8 mouse cellular contexts compared by ENCODE assay signal in genomic region chr2:26309739-26310138, GRCm38 (mm10). TPM values are rescaled to one million over a fixed set of nuclear protein-coding genes. Genes with fewer than 3 reads are reported as not detected.
DNase-seq lines count a peak whose midpoint lies in the region; ATAC-seq and TF ChIP-seq lines count a peak whose summit lies in the region.
"Had no signal": no experiment of that assay in that cellular context is flagged by ENCODE, and none has a peak within 500 bp of the region (broad histone marks: within the 10 kb centered on the region; RNA-seq: fewer than 3 reads in every experiment).

No protein-coding gene starts in this region.

- peak; percentile 69; the same call in 1 of the 2 replicates for ATAC-seq in forebrain, embryonic 16.5 days
- ATAC-seq in midbrain, postnatal 0 days (ENCODE audit: low FRiP score), result peak; percentile 67

- TF ChIP-seq CTCF in midbrain, postnatal 0 days (IDR thresholded peaks at IDR 0.05), result no peak
- no peak for TF ChIP-seq CTCF in thymus, adult 2 months (IDR thresholded peaks at IDR 0.05; ENCODE audit: borderline replicate concordance, control insufficient read depth, extremely low read depth, insufficient read depth, low read length, poor library complexity)

- peak overlapping the region; percentile 11; the same call in 1 of the 2 replicates for H3K9ac ChIP-seq in forebrain, embryonic 16.5 days (replicated peaks; ENCODE audit: low read depth, low read length)
- H3K9ac ChIP-seq in midbrain, postnatal 0 days (replicated peaks; ENCODE audit: low read length, poor library complexity, severe bottlenecking), result no peak overlapping the region

- peaks cover 48% of the 10 kb centered on the region for H3K4me1 ChIP-seq in embryonic facial prominence, embryonic 10.5 days
- H3K4me1 ChIP-seq in forebrain, embryonic 16.5 days (replicated peaks; ENCODE audit: control insufficient read depth, insufficient read depth, low read length), result peaks cover 10% of the 10 kb centered on the region
- no peaks in the 10 kb centered on the region for H3K4me1 ChIP-seq in midbrain, postnatal 0 days (ENCODE audit: insufficient read depth, low read length)
- H3K4me1 ChIP-seq in thymus, adult 2 months (replicated peaks; ENCODE audit: control insufficient read depth, insufficient read depth, low read length), result peaks cover 20% of the 10 kb centered on the region

- no peak overlapping the region for H3K4me2 ChIP-seq in forebrain, embryonic 16.5 days (ENCODE audit: low read length)
- no peak overlapping the region for H3K4me2 ChIP-seq in midbrain, postnatal 0 days (ENCODE audit: low read depth, low read length, poor library complexity, severe bottlenecking)

- H3K9me3 ChIP-seq in embryonic facial prominence, embryonic 10.5 days, result no peaks in the 10 kb centered on the region
- H3K9me3 ChIP-seq in forebrain, embryonic 16.5 days (ENCODE audit: control insufficient read depth, low read length), result no peaks in the 10 kb centered on the region
- no peaks in the 10 kb centered on the region for H3K9me3 ChIP-seq in midbrain, postnatal 0 days (ENCODE audit: low read length)

- H3K4me3 ChIP-seq in embryonic facial prominence, embryonic 10.5 days, result peak overlapping the region; percentile 32
- no peak overlapping the region for H3K4me3 ChIP-seq in forebrain, embryonic 16.5 days (replicated peaks; ENCODE audit: low read length)
- H3K4me3 ChIP-seq in midbrain, postnatal 0 days (ENCODE audit: low read depth, low read length), result no peak overlapping the region
- no peak overlapping the region for H3K4me3 ChIP-seq in thymus, adult 2 months (ENCODE audit: control insufficient read depth, insufficient read depth, low read length)

- peak; percentile 77 for DNase-seq in embryonic facial prominence, embryonic 10.5 days (ENCODE audit: low spot score)
- DNase-seq in kidney, postnatal 36 days, result peak; percentile 22 to 44
- peak; percentile 47 for DNase-seq in midbrain, postnatal 0 days (ENCODE audit: low spot score)
- DNase-seq in thymus, postnatal 10 days (ENCODE audit: low spot score in 2 of 2), result no peak
- DNase-seq in thymus, adult 2 months, result no peak
- DNase-seq in T-cell, adult 2 months (ENCODE audit: low spot score), result no peak

- no peaks in the 10 kb centered on the region for H3K27me3 ChIP-seq in embryonic facial prominence, embryonic 10.5 days (replicated peaks; ENCODE audit: low read depth, poor library complexity, severe bottlenecking)
- no peaks in the 10 kb centered on the region for H3K27me3 ChIP-seq in forebrain, embryonic 16.5 days (replicated peaks; ENCODE audit: control insufficient read depth, insufficient read depth, low read length)
- no peaks in the 10 kb centered on the region for H3K27me3 ChIP-seq in midbrain, postnatal 0 days (ENCODE audit: insufficient read depth, low read length)
- H3K27me3 ChIP-seq in thymus, adult 2 months (ENCODE audit: control insufficient read depth, insufficient read depth, low read length), result no peaks in the 10 kb centered on the region

- WGBS in embryonic facial prominence, embryonic 10.5 days, result 11% methylated on average over 10 of the region's 10 CpGs
- 19% methylated on average over 10 of the region's 10 CpGs for WGBS in forebrain, embryonic 16.5 days
- WGBS in midbrain, postnatal 0 days, result 12% methylated on average over 10 of the region's 10 CpGs
- 88% methylated on average over 10 of the region's 10 CpGs for WGBS in thymus, adult 2 months

- peak overlapping the region; percentile 88 for H3K27ac ChIP-seq in embryonic facial prominence, embryonic 10.5 days (replicated peaks)
- H3K27ac ChIP-seq in forebrain, embryonic 16.5 days (ENCODE audit: low read length), result peak overlapping the region; percentile 27; the same call in 1 of the 2 replicates
- H3K27ac ChIP-seq in midbrain, postnatal 0 days (ENCODE audit: low read depth, low read length), result peak overlapping the region; percentile 1; the same call in 1 of the 2 replicates
- H3K27ac ChIP-seq in thymus, adult 2 months (ENCODE audit: control insufficient read depth, insufficient read depth, low read length), result no peak overlapping the region

- no peaks in the 10 kb centered on the region for H3K36me3 ChIP-seq in embryonic facial prominence, embryonic 10.5 days (replicated peaks)
- no peaks in the 10 kb centered on the region for H3K36me3 ChIP-seq in forebrain, embryonic 16.5 days (ENCODE audit: control insufficient read depth, insufficient read depth)
- H3K36me3 ChIP-seq in midbrain, postnatal 0 days (ENCODE audit: insufficient read depth, low read length), result no peaks in the 10 kb centered on the region
- no peaks in the 10 kb centered on the region for H3K36me3 ChIP-seq in thymus, adult 2 months (ENCODE audit: control insufficient read depth, insufficient read depth, low read length)

- TF ChIP-seq POLR2A in thymus, adult 2 months (IDR thresholded peaks at IDR 0.05; ENCODE audit: control insufficient read depth, extremely low read depth, insufficient read depth, low read length, poor library complexity), result no peak

RNA-seq across cellular contexts. Expression of gene Gpsm1, which starts 5.6 kb away (rescaled TPM):
- polyA plus RNA-seq in embryonic facial prominence, embryonic 10.5 days (2016; fragmentation: Nextera tagmentation; extraction: Ambion mirVana), result 96.7 and 97.2 TPM in 2 replicates
- polyA plus RNA-seq in forebrain, embryonic 16.5 days (2015; fragmentation: Nextera tagmentation; extraction: Ambion mirVana), result 136 and 160 TPM in 2 replicates
- 286 and 298 TPM in 2 replicates for total RNA-seq in midbrain, postnatal 0 days (2014; rRNA removed)
- 162 and 163 TPM in 2 replicates for polyA plus RNA-seq in midbrain, postnatal 0 days (2015; fragmentation: Nextera tagmentation; extraction: Ambion mirVana)
- polyA plus RNA-seq in thymus, adult 2 months (2012; rRNA removed), result 39.7 and 57.7 TPM in 2 replicates

RNA-seq across cellular contexts. Expression of gene Ccdc187, which starts 15.4 kb away (rescaled TPM):
- polyA plus RNA-seq in embryonic facial prominence, embryonic 10.5 days (2016; fragmentation: Nextera tagmentation; extraction: Ambion mirVana), result 0.03 and 0.04 TPM in 2 replicates
- 0.15 and 0.24 TPM in 2 replicates for polyA plus RNA-seq in forebrain, embryonic 16.5 days (2015; fragmentation: Nextera tagmentation; extraction: Ambion mirVana)
- 2.8 and 3.7 TPM in 2 replicates for total RNA-seq in midbrain, postnatal 0 days (2014; rRNA removed)
- 0.16 and 0.23 TPM in 2 replicates for polyA plus RNA-seq in midbrain, postnatal 0 days (2015; fragmentation: Nextera tagmentation; extraction: Ambion mirVana)
- 0.19 and 0.23 TPM in 2 replicates for polyA plus RNA-seq in thymus, adult 2 months (2012; rRNA removed)
- polyA plus RNA-seq: spleen, adult 2 months had no signal

RNA-seq across cellular contexts. Expression of gene Dnlz, which starts 42.2 kb away (rescaled TPM):
- polyA plus RNA-seq in embryonic facial prominence, embryonic 10.5 days (2016; fragmentation: Nextera tagmentation; extraction: Ambion mirVana), result 31.5 and 32.2 TPM in 2 replicates
- polyA plus RNA-seq in forebrain, embryonic 16.5 days (2015; fragmentation: Nextera tagmentation; extraction: Ambion mirVana), result 30.4 and 32.5 TPM in 2 replicates
- 27.4 and 34.3 TPM in 2 replicates for total RNA-seq in midbrain, postnatal 0 days (2014; rRNA removed)
- 24.1 and 26.0 TPM in 2 replicates for polyA plus RNA-seq in midbrain, postnatal 0 days (2015; fragmentation: Nextera tagmentation; extraction: Ambion mirVana)
- 31.5 and 32.0 TPM in 2 replicates for polyA plus RNA-seq in thymus, adult 2 months (2012; rRNA removed)

RNA-seq across cellular contexts. Expression of gene Card9, which starts 51.0 kb away (rescaled TPM):
- 0.87 and 0.96 TPM in 2 replicates for polyA plus RNA-seq in embryonic facial prominence, embryonic 10.5 days (2016; fragmentation: Nextera tagmentation; extraction: Ambion mirVana)
- polyA plus RNA-seq in forebrain, embryonic 16.5 days (2015; fragmentation: Nextera tagmentation; extraction: Ambion mirVana), result 2.2 and 2.3 TPM in 2 replicates
- 7.0 and 11.9 TPM in 2 replicates for total RNA-seq in midbrain, postnatal 0 days (2014; rRNA removed)
- polyA plus RNA-seq in midbrain, postnatal 0 days (2015; fragmentation: Nextera tagmentation; extraction: Ambion mirVana), result 1.4 and 1.6 TPM in 2 replicates
- 39.1 and 51.0 TPM in 2 replicates for polyA plus RNA-seq in thymus, adult 2 months (2012; rRNA removed)

Comparison
In these comparisons a context has a peak if more than half of its experiments do, and no peak if none do; other contexts are left out.
1. DNase-seq: peak in embryonic facial prominence, embryonic 10.5 days (single experiment), kidney, postnatal 36 days (2 of 2) and midbrain, postnatal 0 days (single experiment); none in thymus, postnatal 10 days (0 of 2), thymus, adult 2 months (single experiment) and T-cell, adult 2 months (single experiment).